Mouse (Mus musculus) embryonic fibroblast, embryonic 13.5 days (primary cell): Measurements from ENCODE around the gene Ube2s.

Experiments used
- CTCF ChIP-seq: IDR thresholded peaks from 2 replicates; pipeline ENCODE4 v1.5.1; 2011; ENCODE audit warnings: mild to moderate bottlenecking, control low read depth, low read length, moderate library complexity, borderline replicate concordance; ENCODE audit not compliant: insufficient read depth
- POLR2A ChIP-seq: IDR thresholded peaks from 2 replicates; pipeline ENCODE4 v1.6.1; 2011; ENCODE audit warnings: low read depth, mild to moderate bottlenecking, control low read depth, low read length, moderate library complexity

DNA sequence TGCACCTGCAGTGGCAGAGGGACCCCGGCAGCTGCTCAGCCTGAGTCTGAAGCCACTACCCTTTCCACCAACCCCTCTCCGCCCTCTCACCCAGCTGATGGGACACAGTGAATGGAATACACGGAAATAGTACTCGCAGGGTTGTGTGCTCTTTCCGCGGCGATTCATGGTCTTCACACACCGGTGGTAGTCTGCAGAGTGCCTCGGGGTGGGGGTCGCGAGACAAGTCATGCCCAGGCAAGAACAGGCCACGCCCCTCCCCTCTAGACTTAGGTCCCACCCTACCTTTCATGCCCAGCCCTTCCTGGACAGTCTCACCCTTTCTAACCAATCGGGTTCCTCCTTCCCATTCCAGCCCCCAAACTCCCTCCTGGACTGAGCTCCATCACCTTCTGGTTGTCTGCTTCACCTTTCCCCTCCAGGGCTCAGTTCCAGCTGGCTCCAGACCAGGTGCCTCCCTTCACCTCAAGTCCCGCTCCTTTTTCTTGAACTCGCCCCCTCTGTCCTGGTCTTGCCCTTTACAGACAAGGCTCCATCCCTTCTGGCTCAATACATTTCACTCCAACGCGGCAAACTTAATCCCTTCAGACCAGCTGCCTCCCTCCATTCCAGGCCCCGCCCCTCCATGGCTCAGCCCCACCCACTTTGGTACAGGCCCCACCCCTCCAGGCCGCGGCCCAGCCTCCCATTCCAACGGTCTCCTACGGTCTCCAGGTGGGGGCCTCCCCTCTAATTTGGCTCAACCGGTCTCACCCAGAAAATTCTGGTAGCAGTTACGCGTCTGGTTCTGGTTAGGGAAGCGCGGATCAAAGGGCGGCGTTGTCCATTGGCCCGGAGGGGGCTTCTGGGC lies 60.2 kb downstream of the Ube2s start:
- peak; percentile 72 for TF ChIP-seq POLR2A
- TF ChIP-seq CTCF = no peak
